Mouse (Mus musculus): Measurements from ENCODE around the gene Slc30a2.

- no peak for TF ChIP-seq POLR2A (IDR thresholded peaks at IDR 0.05; ENCODE audit: control insufficient read depth, extremely low read depth, insufficient read depth, low read length, poor library complexity)
- TF ChIP-seq CTCF (IDR thresholded peaks at IDR 0.05; ENCODE audit: borderline replicate concordance, control insufficient read depth, extremely low read depth, insufficient read depth, low read length, poor library complexity) = no peak
These were observed 5.1 kb downstream of the Slc30a2 start for GRCm38 (mm10) chr4:134348078-134348477.

Measured in thymus, adult 2 months (tissue).